Mouse (Mus musculus): ENCODE results near the gene Mtus2.

DNA sequence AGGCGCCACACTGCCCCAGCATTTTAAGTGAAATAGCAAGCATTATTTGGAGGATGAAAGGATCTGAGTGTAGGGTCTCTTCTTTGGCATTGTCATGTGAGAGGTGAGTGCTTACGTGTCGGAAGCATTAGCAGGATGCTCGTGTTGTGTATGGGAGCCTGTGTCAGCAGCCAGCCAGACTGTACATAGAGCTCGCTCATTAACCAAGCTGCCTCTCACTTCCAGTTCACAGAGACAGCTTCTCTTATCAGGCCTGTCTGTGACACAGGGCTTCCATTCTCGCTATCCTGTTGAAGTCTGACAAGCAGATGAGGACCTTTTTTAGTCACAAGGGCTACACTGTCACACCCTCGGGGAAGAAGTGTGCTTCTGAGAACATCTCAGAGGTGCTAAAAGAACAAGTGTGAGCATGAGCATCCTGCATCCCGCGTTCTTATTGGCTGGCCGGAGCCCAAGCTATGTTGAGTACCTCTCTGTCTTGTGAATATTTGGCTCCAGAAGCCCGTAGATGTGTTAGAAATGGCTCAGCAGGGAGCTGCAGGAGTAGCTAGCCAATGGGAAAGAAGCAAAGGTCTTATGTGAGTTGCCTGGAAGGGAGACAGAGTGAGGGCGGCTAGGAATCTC is 189.2 kb downstream of the Mtus2 start:
- TF ChIP-seq CTCF (IDR thresholded peaks at IDR 0.05; ENCODE audit: low read depth, low read length): no peak
- no peak for TF ChIP-seq POLR2A (IDR thresholded peaks at IDR 0.05; ENCODE audit: extremely low read depth, insufficient read depth, low read length)
